Mouse (Mus musculus) neural tube, embryonic 11.5 days (tissue): ENCODE results near the gene Prkaa1. TPM values are rescaled to one million over a fixed set of nuclear protein-coding genes. Genes with fewer than 3 reads are reported as not detected.

Experiments used
- ATAC-seq: fragments of 200-750 bp; cut with Nextera tagmentation; 2 replicates; pipeline ENCODE4 v1.8.0; 2017; ENCODE audit warnings: moderate number of reproducible peaks, mild to moderate bottlenecking, moderate TSS enrichment, moderate library complexity; ENCODE audit not compliant: insufficient read depth, low FRiP score, low TSS enrichment
- DNase-seq: peaks from one replicate; pipeline ENCODE4 v3.0.0-alpha.2; 2015; ENCODE audit warnings: low spot score
- H3K27ac ChIP-seq: fragments of 300-500 bp; sonication (generic); 2 replicates; pipeline ENCODE4 v1.5.1; 2014; ENCODE audit warnings: low read depth, mild to moderate bottlenecking, low read length
- H3K27me3 ChIP-seq: fragments of 300-500 bp; sonication (generic); 2 replicates; pipeline ENCODE4 v1.6.1; 2014; ENCODE audit warnings: mild to moderate bottlenecking, low read length, mixed read lengths; ENCODE audit not compliant: control insufficient read depth, insufficient read depth
- H3K36me3 ChIP-seq: fragments of 300-500 bp; sonication (generic); 2 replicates; pipeline ENCODE4 v1.6.1; 2014; ENCODE audit warnings: mild to moderate bottlenecking, low read length, moderate library complexity, mixed read lengths; ENCODE audit not compliant: control insufficient read depth, insufficient read depth
- H3K4me1 ChIP-seq: fragments of 300-500 bp; sonication (generic); 2 replicates; pipeline ENCODE4 v1.6.1; 2014; ENCODE audit warnings: low read length, mixed read lengths; ENCODE audit not compliant: control insufficient read depth, insufficient read depth
- H3K4me2 ChIP-seq: fragments of 300-500 bp; sonication (generic); 2 replicates; pipeline ENCODE4 v1.6.1; 2014; ENCODE audit warnings: low read depth, mild to moderate bottlenecking, moderate library complexity
- H3K4me3 ChIP-seq: fragments of 300-500 bp; sonication (generic); 2 replicates; pipeline ENCODE4 v1.5.1; 2014; ENCODE audit warnings: low read depth, low read length
- H3K9ac ChIP-seq: fragments of 300-500 bp; sonication (generic); 2 replicates; pipeline ENCODE4 v1.6.1; 2014; ENCODE audit warnings: mild to moderate bottlenecking, low read length
- H3K9me3 ChIP-seq: fragments of 300-500 bp; sonication (generic); 2 replicates; pipeline ENCODE4 v1.6.1; 2016; ENCODE audit warnings: low read length; ENCODE audit not compliant: control insufficient read depth
- WGBS: fragments of 180-500 bp; shearing (Covaris S2); extraction: QIAGEN DNeasy Blood & Tissue Kit; methylation state at CpG from one replicate; pipeline ENCODE4 v1.1.7; 2014; 5-methylcytosine and 5-hydroxymethylcytosine counted together
- polyA plus RNA-seq: library from polyadenylated mRNA; unstranded; fragments of >200 nt; fragmentation: Nextera tagmentation; extraction: Ambion mirVana; gene quantifications from 2 replicates; pipeline ENCODE4 v1.2.1, GENCODE M21; 2014

Prkaa1 gene
- polyA plus RNA-seq, 1 experiment from 2014 or later = 21.2 TPM

GRCm38 (mm10) chr15:5149187-5149586 lies 5.5 kb downstream of the Prkaa1 start:
- Histone ChIP-seq H3K4me1 (peaks cover 7% of the 10 kb centered on the region; the same call in 1 of the 2 replicates), H3K4me3 (no peak overlapping the region), H3K27me3 (no peaks in the 10 kb centered on the region), H3K4me2 (no peak overlapping the region), H3K9me3 (no peaks in the 10 kb centered on the region), H3K9ac (no peak overlapping the region), H3K27ac (no peak overlapping the region), H3K36me3 (no peaks in the 10 kb centered on the region)
- DNase-seq (no peak), ATAC-seq (no peak)
- 39% methylated on average over 4 of the region's 4 CpGs for WGBS

DNA sequence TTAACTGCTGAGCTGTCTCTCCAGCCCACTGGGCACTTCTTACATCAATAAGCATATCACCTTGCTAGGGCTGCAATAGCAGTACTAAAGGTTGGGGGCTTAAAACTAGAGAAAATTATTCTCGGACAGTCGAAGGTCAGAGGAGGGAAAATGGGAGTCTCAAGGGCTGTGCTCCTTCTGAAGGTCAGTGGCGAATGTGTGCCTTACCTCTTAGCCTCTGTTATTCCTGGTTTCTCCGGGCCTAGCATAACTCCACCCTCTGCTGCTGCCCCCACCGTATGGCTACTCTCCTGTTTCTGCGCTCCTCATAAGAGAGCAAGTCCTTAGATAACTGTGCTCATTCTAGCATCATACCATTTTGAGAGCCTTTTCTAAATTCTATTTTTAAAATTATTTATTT lies 8.5 kb downstream of the Prkaa1 start:
- no peak overlapping the region for H3K27ac ChIP-seq
- WGBS = 95% methylated on average over 6 of the region's 6 CpGs
- no peak overlapping the region for H3K4me3 ChIP-seq
- H3K4me1 ChIP-seq = peaks cover 4% of the 10 kb centered on the region; the same call in 1 of the 2 replicates
- ATAC-seq (no peak), DNase-seq (no peak)
- H3K4me2 ChIP-seq = no peak overlapping the region
- no peaks in the 10 kb centered on the region for H3K36me3 ChIP-seq
- no peaks in the 10 kb centered on the region for H3K27me3 ChIP-seq
- H3K9me3 ChIP-seq = no peaks in the 10 kb centered on the region
- no peak overlapping the region for H3K9ac ChIP-seq

DNA sequence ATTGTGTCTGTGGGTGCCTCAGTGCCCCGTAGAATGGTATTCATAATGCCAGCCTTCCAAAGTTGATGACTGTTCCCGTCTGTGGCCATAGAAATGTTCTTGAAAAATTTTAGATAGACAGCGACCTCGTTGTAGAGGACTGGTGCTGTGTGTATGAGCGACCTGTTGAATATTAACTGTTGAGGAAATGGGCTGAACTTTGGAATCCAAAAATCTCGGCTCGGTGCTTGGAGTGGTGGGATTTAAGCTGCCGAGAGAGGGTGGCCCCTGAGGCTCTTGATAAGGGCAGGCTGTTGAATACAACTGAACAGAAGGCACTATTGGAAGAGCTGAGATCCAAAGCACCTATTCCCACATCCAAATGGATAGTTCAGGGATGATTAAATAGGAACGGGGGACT lies 11.0 kb downstream of the Prkaa1 start:
- DNase-seq (no peak), ATAC-seq (no peak)
- H3K4me1 ChIP-seq = no peaks in the 10 kb centered on the region
- H3K9ac ChIP-seq = no peak overlapping the region
- H3K27me3 ChIP-seq = no peaks in the 10 kb centered on the region
- no peak overlapping the region for H3K4me2 ChIP-seq
- H3K36me3 ChIP-seq = no peaks in the 10 kb centered on the region
- 89% methylated on average over 9 of the region's 9 CpGs for WGBS
- no peaks in the 10 kb centered on the region for H3K9me3 ChIP-seq
- H3K27ac ChIP-seq = no peak overlapping the region
- no peak overlapping the region for H3K4me3 ChIP-seq

DNA sequence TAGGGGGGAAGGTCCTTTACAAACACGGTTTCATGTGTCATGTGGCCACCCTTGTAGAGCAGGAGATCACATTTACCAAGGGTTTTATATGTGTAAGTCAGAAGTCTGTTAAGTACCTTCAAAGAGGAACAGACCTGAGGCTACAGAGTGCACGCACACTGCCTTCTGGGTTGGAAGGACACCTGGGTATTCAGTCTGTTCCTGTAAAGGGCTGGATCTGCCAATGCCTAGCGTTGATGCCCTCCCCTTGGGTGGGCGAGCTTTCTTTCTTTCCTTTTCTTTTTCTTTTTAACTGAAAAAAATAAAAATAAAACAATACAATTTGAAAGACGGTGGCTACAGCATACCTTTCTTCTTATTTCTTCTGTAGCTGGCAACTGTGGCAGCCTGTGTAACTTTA lies 11.4 kb downstream of the Prkaa1 start:
- Histone ChIP-seq H3K27me3 (no peaks in the 10 kb centered on the region), H3K27ac (no peak overlapping the region), H3K36me3 (no peaks in the 10 kb centered on the region), H3K9me3 (no peaks in the 10 kb centered on the region), H3K4me2 (no peak overlapping the region), H3K9ac (no peak overlapping the region), H3K4me3 (no peak overlapping the region), H3K4me1 (no peaks in the 10 kb centered on the region)
- WGBS = 76% methylated on average over 5 of the region's 5 CpGs
- ATAC-seq (no peak), DNase-seq (no peak)

- no peak for ATAC-seq
- H3K4me2 ChIP-seq = no peak overlapping the region
- DNase-seq = no peak
- WGBS = 97% methylated on average over 4 of the region's 4 CpGs
- no peak overlapping the region for H3K9ac ChIP-seq
- no peaks in the 10 kb centered on the region for H3K9me3 ChIP-seq
- H3K4me1 ChIP-seq = no peaks in the 10 kb centered on the region
- H3K27ac ChIP-seq = no peak overlapping the region
- no peaks in the 10 kb centered on the region for H3K36me3 ChIP-seq
- no peaks in the 10 kb centered on the region for H3K27me3 ChIP-seq
- H3K4me3 ChIP-seq = no peak overlapping the region
Measured at GRCm38 (mm10) chr15:5156355-5156754, 12.7 kb downstream of the Prkaa1 start.

GRCm38 (mm10) chr15:5157386-5157785 lies 13.7 kb downstream of the Prkaa1 start:
- 65% methylated on average over 1 of the region's 1 CpGs for WGBS
- Histone ChIP-seq H3K4me1 (no peaks in the 10 kb centered on the region), H3K4me3 (no peak overlapping the region), H3K9ac (no peak overlapping the region), H3K4me2 (no peak overlapping the region), H3K36me3 (no peaks in the 10 kb centered on the region), H3K27ac (no peak overlapping the region), H3K27me3 (no peaks in the 10 kb centered on the region), H3K9me3 (no peaks in the 10 kb centered on the region)
- ATAC-seq = no peak
- no peak for DNase-seq

GRCm38 (mm10) chr15:5158827-5159226 lies 15.2 kb downstream of the Prkaa1 start:
- Histone ChIP-seq H3K9me3 (no peaks in the 10 kb centered on the region), H3K4me3 (no peak overlapping the region), H3K27me3 (no peaks in the 10 kb centered on the region), H3K4me1 (no peaks in the 10 kb centered on the region), H3K9ac (no peak overlapping the region), H3K36me3 (no peaks in the 10 kb centered on the region), H3K4me2 (no peak overlapping the region), H3K27ac (no peak overlapping the region)
- ATAC-seq (no peak), DNase-seq (no peak)
- 68% methylated on average over 6 of the region's 6 CpGs for WGBS

GRCm38 (mm10) chr15:5165121-5165773 lies 21.6 kb downstream of the Prkaa1 start:
- H3K4me1 ChIP-seq = no peaks in the 10 kb centered on the region
- DNase-seq = no peak
- H3K4me2 ChIP-seq = no peak overlapping the region
- H3K4me3 ChIP-seq = no peak overlapping the region
- WGBS = 93% methylated on average over 12 of the region's 12 CpGs
- H3K27me3 ChIP-seq = no peaks in the 10 kb centered on the region
- H3K9me3 ChIP-seq = no peaks in the 10 kb centered on the region
- H3K9ac ChIP-seq = no peak overlapping the region
- H3K27ac ChIP-seq = no peak overlapping the region
- no peak for ATAC-seq
- H3K36me3 ChIP-seq = peaks cover 4% of the 10 kb centered on the region

- Histone ChIP-seq H3K27me3 (no peaks in the 10 kb centered on the region), H3K27ac (no peak overlapping the region), H3K9ac (no peak overlapping the region), H3K36me3 (peaks cover 9% of the 10 kb centered on the region), H3K4me2 (no peak overlapping the region), H3K9me3 (no peaks in the 10 kb centered on the region), H3K4me3 (no peak overlapping the region), H3K4me1 (no peaks in the 10 kb centered on the region)
- ATAC-seq = no peak
- WGBS = 89% methylated on average over 12 of the region's 12 CpGs
- no peak for DNase-seq
Measured at GRCm38 (mm10) chr15:5173217-5173820, 29.7 kb downstream of the Prkaa1 start.
